Mouse (Mus musculus): Measurements from ENCODE around the gene Gm10663.

Gm10663 gene

DNA sequence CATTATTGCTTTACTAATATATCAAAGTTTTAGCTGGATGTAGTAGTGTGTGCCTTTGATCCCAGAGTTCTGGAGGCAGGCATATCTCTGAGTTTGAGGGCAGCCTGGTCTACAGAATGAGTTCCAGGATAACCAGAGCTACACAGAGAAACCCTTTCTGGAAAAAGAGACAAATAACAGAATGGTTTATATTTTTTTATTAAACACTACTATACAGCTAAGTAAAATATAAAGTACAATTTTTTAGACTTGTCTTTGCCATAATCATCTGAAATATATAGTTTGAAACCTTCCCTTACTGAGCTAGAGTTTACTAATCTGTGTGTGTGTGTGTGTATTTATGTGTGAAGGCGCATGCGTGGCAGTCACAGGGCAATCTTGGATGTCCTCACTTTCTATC lies at the start of gene Gm10663:
Gm10663 (plus strand) TSS at position 301 of the 400 bp plus-strand sequence.
- in situ Hi-C loops (cut with MboI, MseI): no loop called here

DNA sequence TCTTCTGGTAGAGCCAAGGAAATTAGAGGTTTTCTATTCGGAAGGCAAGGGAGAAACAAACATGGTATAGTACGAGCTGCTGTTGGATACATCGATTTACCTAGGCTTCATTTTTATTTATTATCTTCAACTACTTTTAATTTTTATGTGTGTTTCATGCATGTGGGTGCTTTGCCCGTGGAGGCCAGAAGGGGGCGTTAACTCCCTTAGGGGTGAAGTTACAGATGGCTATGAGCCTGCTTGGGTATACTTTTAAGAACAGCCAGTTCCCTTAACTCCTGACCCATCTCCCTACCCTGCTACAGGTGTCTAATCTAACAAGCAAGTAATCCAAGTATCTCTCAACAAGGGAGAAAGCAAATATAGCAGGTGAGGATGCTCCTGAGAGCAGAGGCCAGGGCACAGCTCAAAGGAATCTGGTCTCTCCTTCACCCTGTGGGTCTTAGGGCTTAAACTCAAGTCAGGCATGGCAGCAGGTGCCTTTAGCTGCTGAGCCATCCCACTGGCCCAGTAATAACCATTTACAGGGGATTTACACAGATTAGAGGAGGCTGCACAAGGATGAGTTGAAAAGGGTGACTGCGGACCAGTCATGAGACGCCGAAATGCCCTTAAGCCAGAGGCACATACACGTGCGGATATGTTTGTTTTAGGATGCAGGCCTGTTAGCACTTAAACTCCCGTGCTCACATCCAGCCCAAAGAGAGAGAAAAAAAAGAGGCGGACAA lies 45.7 kb upstream of the Gm10663 start:
- in situ Hi-C loops (cut with MboI, MseI): loop anchor here (5.0 kb wide), 1 partner anchor 78 kb away; no protein-coding TSS in a partner anchor

- in situ Hi-C loops (cut with MboI, MseI): loop anchor here (5.0 kb wide), 1 partner anchor 78 kb away; no protein-coding TSS in a partner anchor
Observed at GRCm38 (mm10) chr8:65029776-65030175, 45.1 kb upstream of the Gm10663 start.

GRCm38 (mm10) chr8:65030735-65031485 lies 43.9 kb upstream of the Gm10663 start:
- in situ Hi-C loops (cut with MboI, MseI): no loop called here

DNA sequence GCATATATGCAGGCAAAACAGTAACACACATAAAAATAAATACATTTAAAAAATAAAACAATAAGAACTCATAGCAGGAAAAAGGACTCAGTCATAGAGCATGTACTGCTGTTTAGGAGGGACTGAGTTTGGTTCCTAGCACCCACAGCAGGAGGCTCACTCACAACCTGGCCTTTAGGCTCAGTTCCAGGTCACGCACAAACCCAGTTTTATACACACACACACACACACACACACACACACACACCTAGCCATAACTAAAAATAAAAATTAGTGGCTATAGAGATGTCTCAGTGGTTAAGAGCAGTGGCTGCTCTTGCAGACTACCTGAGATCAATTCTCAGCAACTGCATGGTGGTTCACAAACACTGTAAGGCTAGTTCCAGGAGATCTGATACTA lies 42.7 kb upstream of the Gm10663 start:
- in situ Hi-C loops (cut with MboI, MseI): no loop called here

- in situ Hi-C loops (cut with MboI, MseI): no loop called here
Observed at GRCm38 (mm10) chr8:65033056-65033455, 41.8 kb upstream of the Gm10663 start.

DNA sequence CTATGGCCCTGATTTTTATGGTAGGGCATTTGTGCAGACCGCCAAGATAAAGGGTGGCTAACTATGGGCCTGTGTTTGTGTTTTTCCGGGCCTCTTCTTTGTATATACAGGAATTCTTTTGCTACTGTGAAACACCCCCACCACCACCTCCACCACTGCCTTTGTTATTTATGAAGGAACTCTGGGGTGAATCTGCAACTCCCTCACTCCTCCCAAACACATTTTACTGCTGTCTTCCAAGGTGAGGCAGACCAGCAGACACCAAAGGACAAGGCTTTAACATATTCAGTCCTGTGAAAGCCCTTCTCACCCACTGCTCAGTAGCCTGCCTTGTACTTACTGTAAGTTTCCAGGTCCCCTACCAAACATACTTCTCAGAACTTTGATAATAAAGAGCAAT lies 40.7 kb upstream of the Gm10663 start:
- in situ Hi-C loops (cut with MboI, MseI): no loop called here

GRCm38 (mm10) chr8:65037117-65037533 lies 37.7 kb upstream of the Gm10663 start, which contains the start of gene Apela:
Gene Apela, minus strand, starts transcription at chr8:65037336.
- in situ Hi-C loops (cut with MboI, MseI): no loop called here

DNA sequence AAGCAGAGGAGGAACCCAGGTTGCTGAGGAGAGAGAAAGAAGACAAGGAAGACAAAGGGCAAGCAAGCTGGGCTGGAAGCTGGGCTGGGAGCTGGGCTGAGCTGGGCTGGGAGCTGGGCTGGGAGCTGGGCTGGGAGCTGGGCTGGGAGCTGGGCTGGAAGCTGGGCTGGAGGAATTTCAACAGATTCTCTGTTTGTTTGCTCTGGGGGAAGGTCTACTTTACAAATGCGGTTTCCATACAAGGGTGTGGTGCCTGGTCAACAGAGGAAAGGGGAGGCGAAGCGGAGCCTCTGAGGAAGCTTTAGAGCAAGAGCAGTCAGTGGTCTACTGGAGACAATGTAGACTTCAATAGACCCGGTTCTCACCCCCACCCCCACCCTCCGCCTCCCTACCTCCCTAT lies 28.3 kb upstream of the Gm10663 start:
- in situ Hi-C loops (cut with MboI, MseI): no loop called here

GRCm38 (mm10) chr8:65047193-65047592 lies 27.6 kb upstream of the Gm10663 start:
- in situ Hi-C loops (cut with MboI, MseI): no loop called here

DNA sequence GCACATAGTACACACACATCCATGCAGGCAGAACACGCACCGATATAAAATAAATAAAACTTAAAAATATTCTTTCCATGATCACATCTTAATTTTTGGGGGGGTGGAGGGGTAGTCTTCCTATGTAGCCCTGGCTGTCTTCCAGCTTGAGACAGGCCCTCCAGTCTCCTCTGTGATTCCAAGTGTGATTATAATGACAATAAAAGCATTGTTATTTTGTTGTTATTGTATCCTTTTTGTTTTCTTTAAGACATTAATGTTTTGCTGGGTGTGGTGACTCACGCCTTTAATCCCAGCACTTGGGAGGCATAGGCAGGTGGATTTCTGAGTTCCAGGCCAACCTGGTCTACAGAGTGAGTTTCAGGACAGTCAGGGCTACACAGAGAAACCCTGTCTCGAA lies 27.0 kb upstream of the Gm10663 start:
- in situ Hi-C loops (cut with MboI, MseI): no loop called here

DNA sequence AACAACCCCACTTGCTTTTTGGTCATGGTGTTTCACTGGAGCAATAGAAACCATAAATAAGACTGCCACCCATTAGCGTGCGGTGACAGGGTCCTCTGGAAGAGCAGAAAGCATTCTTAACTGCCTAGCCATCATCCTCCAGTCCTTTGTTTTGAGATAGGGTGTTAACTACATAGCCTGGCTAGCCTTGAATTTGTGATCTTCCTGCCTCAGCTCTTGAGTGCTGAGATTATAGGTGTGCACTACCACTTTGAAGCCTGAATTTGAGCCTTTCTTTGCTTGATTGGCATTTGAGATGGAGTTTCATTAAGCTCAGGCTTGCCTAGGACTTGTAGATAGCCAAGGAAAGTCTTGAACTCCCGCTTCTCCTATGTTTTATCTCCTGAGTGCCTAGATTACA lies 21.3 kb upstream of the Gm10663 start:
- in situ Hi-C loops (cut with MboI, MseI): no loop called here

DNA sequence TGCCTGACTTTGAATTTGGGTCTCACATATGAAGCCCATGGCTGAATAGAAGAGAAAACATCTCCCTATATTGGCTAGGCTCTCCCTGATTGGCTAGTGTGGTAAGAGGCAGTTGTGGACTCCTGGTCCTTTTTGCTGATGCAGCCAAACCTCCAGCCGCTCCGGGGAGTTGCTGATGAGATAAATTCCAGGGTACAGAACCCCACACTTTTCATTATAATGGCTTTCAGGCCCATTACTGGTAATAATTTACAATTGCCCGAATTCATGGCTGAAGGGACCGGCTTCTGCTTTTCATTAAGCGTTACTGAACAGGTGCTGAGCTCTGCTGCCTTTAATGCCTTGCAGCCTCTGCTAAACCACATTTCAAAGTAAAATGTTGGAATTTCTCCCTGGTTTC lies 20.9 kb upstream of the Gm10663 start:
- in situ Hi-C loops (cut with MboI, MseI): no loop called here

- in situ Hi-C loops (cut with MboI, MseI): no loop called here
Observed at GRCm38 (mm10) chr8:65056722-65057121, 18.1 kb upstream of the Gm10663 start.

- in situ Hi-C loops (cut with MboI, MseI): no loop called here
Observed at GRCm38 (mm10) chr8:65062195-65062594, 12.6 kb upstream of the Gm10663 start.

GRCm38 (mm10) chr8:65064071-65064470 lies 10.8 kb upstream of the Gm10663 start:
- in situ Hi-C loops (cut with MboI, MseI): no loop called here

DNA sequence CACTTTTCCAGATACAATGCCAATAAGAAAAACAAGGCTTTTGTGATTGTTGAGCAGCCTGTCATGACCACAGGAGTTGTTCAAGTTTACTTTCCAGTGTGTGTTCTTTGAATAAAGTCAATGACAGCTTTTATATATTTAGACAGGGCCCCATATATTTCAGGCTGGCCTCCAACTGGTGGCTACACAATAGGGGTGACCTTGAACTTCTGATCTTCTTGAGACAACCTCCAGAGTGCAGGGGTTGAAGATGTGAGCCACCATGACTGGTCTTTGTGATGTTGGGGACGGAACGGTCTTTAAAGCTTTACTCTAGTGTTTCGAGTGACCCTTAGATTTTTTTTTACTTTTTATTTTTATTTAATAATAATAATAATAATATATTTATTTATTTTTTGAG lies 9.2 kb upstream of the Gm10663 start:
- in situ Hi-C loops (cut with MboI, MseI): no loop called here

GRCm38 (mm10) chr8:65067031-65067430 lies 7.8 kb upstream of the Gm10663 start:
- in situ Hi-C loops (cut with MboI, MseI): no loop called here

DNA sequence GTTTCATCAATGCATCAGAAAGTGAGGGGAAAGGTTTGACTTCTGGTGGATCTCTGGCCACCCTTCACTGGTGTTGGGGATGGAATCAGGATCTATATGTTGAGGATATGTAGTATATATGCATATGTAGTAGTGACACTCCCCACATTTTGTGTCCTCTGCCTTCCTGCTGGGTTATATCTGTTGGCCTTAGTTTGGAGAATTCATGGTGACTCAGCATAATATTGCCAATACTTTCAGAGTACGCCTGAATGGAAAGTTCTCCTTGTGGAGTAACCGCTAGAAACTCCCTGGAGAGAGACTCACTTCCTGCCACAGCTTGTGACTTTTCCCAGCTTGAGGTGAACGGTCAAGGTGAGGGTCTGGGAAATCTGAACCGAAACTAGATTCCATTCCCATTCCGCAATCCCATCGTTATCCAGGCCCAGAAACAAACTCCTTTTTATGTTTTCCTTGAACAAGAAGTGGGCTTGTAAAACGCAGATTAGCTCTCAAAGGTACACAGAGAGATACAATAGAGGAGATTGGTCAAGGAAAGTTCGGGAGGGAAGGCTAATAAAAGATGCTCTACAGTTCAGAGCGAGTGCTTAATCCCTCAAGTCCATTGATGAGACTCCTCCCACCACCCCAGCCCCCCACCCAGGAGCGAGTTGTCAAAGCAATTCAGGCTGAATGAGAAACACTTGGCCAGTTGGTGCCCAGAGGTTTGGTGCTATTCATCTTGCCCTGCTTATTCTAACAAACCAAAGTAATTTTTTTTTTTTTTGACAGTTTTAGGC lies 7.0 kb upstream of the Gm10663 start:
- in situ Hi-C loops (cut with MboI, MseI): no loop called here

- in situ Hi-C loops (cut with MboI, MseI): no loop called here
Observed at GRCm38 (mm10) chr8:65068473-65068819, 6.4 kb upstream of the Gm10663 start.

DNA sequence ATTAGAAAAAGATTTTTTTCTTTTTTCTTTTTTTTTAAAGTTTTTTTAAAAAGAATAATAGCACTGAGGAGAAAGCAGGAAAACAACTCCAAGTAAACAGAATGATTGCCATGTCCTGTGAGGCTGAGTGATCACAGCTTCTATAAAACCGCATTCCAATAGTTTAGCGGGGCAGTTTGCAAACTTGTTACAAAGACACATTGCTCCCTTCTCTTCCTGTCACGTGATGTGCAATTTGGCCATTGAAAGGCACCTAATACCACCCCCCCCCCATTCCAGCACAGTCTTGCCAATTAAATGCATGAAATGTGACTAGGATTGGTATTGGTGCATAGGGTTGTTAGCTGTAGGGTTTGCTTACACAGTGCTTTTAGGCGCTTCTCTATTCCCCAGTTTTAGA lies 3.8 kb upstream of the Gm10663 start:
- in situ Hi-C loops (cut with MboI, MseI): no loop called here

DNA sequence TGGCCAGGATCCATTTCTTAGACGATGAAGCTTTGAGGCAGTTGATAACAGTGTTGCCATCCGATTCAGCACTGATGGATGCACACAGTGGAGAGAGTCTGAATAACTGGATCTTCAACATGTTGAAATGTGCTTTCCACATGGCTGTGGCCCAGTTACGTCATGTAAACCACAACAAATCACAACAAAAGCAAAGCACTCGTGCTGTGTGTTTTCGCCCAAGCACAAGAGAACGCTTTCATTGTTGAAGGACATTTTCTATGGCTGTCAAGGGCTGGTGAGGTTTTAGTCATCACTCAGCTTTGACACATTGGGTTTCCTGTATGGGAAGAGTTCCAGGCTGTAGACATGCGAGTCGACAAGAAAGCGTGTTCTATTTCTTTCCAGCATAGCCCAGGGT lies 5.9 kb downstream of the Gm10663 start:
- in situ Hi-C loops (cut with MboI, MseI): no loop called here
